Mouse (Mus musculus) skeletal muscle tissue, adult 2 months (tissue): Measurements from ENCODE around the gene Cryzl1.
"Not testable (repeated sequence)": the region's sequence is repeated elsewhere in the genome, so short reads cannot be mapped to it uniquely, and the experiment has no call there.

Experiments used
- DNase-seq: peaks from one replicate; pipeline ENCODE4 v3.0.0-alpha.2; 2012; ENCODE audit warnings: low read depth, low spot score

The Cryzl1 gene

GRCm38 (mm10) chr16:91645420-91645819 is 83.4 kb downstream of the Cryzl1 start:
- DNase-seq = not testable (repeated sequence)

GRCm38 (mm10) chr16:91644901-91645300 is 83.9 kb downstream of the Cryzl1 start:
- DNase-seq = no peak

GRCm38 (mm10) chr16:91640171-91640570 is 88.6 kb downstream of the Cryzl1 start:
- DNase-seq = no peak

- DNase-seq = no peak
These were observed 89.1 kb downstream of the Cryzl1 start for GRCm38 (mm10) chr16:91639636-91640035.
